Mouse (Mus musculus) embryonic facial prominence, embryonic 11.5 days (tissue): ENCODE results near the gene Arhgef1. TPM values are rescaled to one million over a fixed set of nuclear protein-coding genes. Genes with fewer than 3 reads are reported as not detected.

ENCODE experiments used
- ATAC-seq: fragments of 200-750 bp; cut with Nextera tagmentation; replicated peaks from 2 replicates; pipeline ENCODE4 v1.8.0; 2017; ENCODE audit warnings: low read depth; ENCODE audit not compliant: insufficient number of reproducible peaks, low FRiP score, low TSS enrichment
- DNase-seq: peaks from one replicate; pipeline ENCODE4 v3.0.0-alpha.2; 2015; ENCODE audit warnings: low spot score
- H3K27ac ChIP-seq: fragments of 300-500 bp; sonication (generic); replicated peaks from 2 replicates; pipeline ENCODE4 v1.5.1; 2014; ENCODE audit warnings: mild to moderate bottlenecking, low read depth, low read length, control low read depth
- H3K27me3 ChIP-seq: fragments of 300-500 bp; sonication (generic); 2 replicates; pipeline ENCODE4 v1.6.1; 2014; ENCODE audit warnings: mild to moderate bottlenecking, low read length, moderate library complexity, mixed read lengths; ENCODE audit not compliant: control insufficient read depth, insufficient read depth
- H3K36me3 ChIP-seq: fragments of 300-500 bp; sonication (generic); replicated peaks from 2 replicates; pipeline ENCODE4 v1.6.1; 2014; ENCODE audit warnings: low read depth, mild to moderate bottlenecking, low read length, moderate library complexity, mixed read lengths; ENCODE audit not compliant: control insufficient read depth, insufficient read depth
- H3K4me1 ChIP-seq: fragments of 300-500 bp; sonication (generic); 2 replicates; pipeline ENCODE4 v1.6.1; 2014; ENCODE audit warnings: low read length, mixed read lengths; ENCODE audit not compliant: control insufficient read depth, insufficient read depth
- H3K4me2 ChIP-seq: fragments of 300-500 bp; sonication (generic); 2 replicates; pipeline ENCODE4 v1.6.1; 2014; ENCODE audit warnings: low read depth, mild to moderate bottlenecking, control low read depth, low read length, moderate library complexity
- H3K4me3 ChIP-seq: fragments of 300-500 bp; sonication (generic); 2 replicates; pipeline ENCODE4 v1.5.1; 2014; ENCODE audit warnings: low read depth, low read length, control low read depth
- H3K9ac ChIP-seq: fragments of 300-500 bp; sonication (generic); replicated peaks from 2 replicates; pipeline ENCODE4 v1.6.1; 2014; ENCODE audit warnings: mild to moderate bottlenecking, control low read depth, low read length
- H3K9me3 ChIP-seq: fragments of 300-500 bp; sonication (generic); replicated peaks from 2 replicates; pipeline ENCODE4 v1.6.1; 2016; ENCODE audit warnings: mild to moderate bottlenecking, low read length, inconsistent platforms, mixed read lengths; ENCODE audit not compliant: control insufficient read depth
- WGBS: fragments of 180-500 bp; shearing (Covaris S2); extraction: QIAGEN DNeasy Blood & Tissue Kit; methylation state at CpG from one replicate; pipeline ENCODE4 v1.1.7; 2014; 5-methylcytosine and 5-hydroxymethylcytosine counted together
- polyA plus RNA-seq: library from polyadenylated mRNA; unstranded; fragments of >200 nt; fragmentation: Nextera tagmentation; extraction: Ambion mirVana; gene quantifications from 2 replicates; pipeline ENCODE4 v1.2.1, GENCODE M21; 2014

The Arhgef1 gene
- polyA plus RNA-seq, 1 experiment from 2014 or later, result 43.0 TPM

- ATAC-seq (no peak), DNase-seq (no peak)
- Histone ChIP-seq H3K4me3 (peak overlapping the region; percentile 30), H3K9ac (peak overlapping the region; percentile 47), H3K27ac (no peak overlapping the region), H3K4me1 (peaks cover 5% of the 10 kb centered on the region; the same call in 1 of the 2 replicates), H3K36me3 (no peaks in the 10 kb centered on the region), H3K27me3 (peaks cover 72% of the 10 kb centered on the region), H3K9me3 (no peaks in the 10 kb centered on the region), H3K4me2 (peak overlapping the region; percentile 63)
- 2% methylated on average over 26 of the region's 30 CpGs for WGBS
Measured at GRCm38 (mm10) chr7:24954450-24954849, 51.7 kb downstream of the Arhgef1 start.

- Histone ChIP-seq H3K9me3 (no peaks in the 10 kb centered on the region), H3K27me3 (peaks cover 64% of the 10 kb centered on the region), H3K36me3 (no peaks in the 10 kb centered on the region), H3K4me3 (peak overlapping the region; percentile 30), H3K27ac (no peak overlapping the region), H3K4me1 (peaks cover 5% of the 10 kb centered on the region; the same call in 1 of the 2 replicates), H3K4me2 (peak overlapping the region; percentile 63), H3K9ac (peak overlapping the region; percentile 32)
- DNase-seq, result no peak
- WGBS, result 2% methylated on average over 26 of the region's 33 CpGs
- ATAC-seq, result no peak
Measured at GRCm38 (mm10) chr7:24955226-24955625, 52.5 kb downstream of the Arhgef1 start.

GRCm38 (mm10) chr7:24964288-24964687 is 61.6 kb downstream of the Arhgef1 start:
- Histone ChIP-seq H3K27me3 (no peaks in the 10 kb centered on the region), H3K4me1 (no peaks in the 10 kb centered on the region; the same call in 1 of the 2 replicates), H3K4me2 (no peak overlapping the region), H3K9me3 (no peaks in the 10 kb centered on the region), H3K4me3 (no peak overlapping the region), H3K36me3 (no peaks in the 10 kb centered on the region), H3K9ac (no peak overlapping the region), H3K27ac (no peak overlapping the region)
- DNase-seq (no peak), ATAC-seq (no peak)
- 76% methylated on average over 2 of the region's 2 CpGs for WGBS

- WGBS, result 8% methylated on average over 5 of the region's 5 CpGs
- peak; percentile 88 for DNase-seq
- no peak for ATAC-seq
Measured at GRCm38 (mm10) chr7:24964897-24965535, 62.3 kb downstream of the Arhgef1 start.

GRCm38 (mm10) chr7:24967966-24968365 is 65.3 kb downstream of the Arhgef1 start:
- no peak for ATAC-seq

More at GRCm38 (mm10) chr7:24964897-24965535, 62.3 kb downstream of the Arhgef1 start:
- no peak overlapping the region for H3K4me3 ChIP-seq
- H3K4me2 ChIP-seq, result no peak overlapping the region
- no peak overlapping the region for H3K9ac ChIP-seq
- no peaks in the 10 kb centered on the region for H3K27me3 ChIP-seq
- H3K36me3 ChIP-seq, result no peaks in the 10 kb centered on the region
- H3K27ac ChIP-seq, result no peak overlapping the region
- H3K9me3 ChIP-seq, result no peaks in the 10 kb centered on the region
- no peaks in the 10 kb centered on the region; the same call in 1 of the 2 replicates for H3K4me1 ChIP-seq

GRCm38 (mm10) chr7:24968463-24968862 is 65.8 kb downstream of the Arhgef1 start:
- no peaks in the 10 kb centered on the region for H3K27me3 ChIP-seq
- no peak for ATAC-seq
- 75% methylated on average over 6 of the region's 6 CpGs for WGBS
- H3K9me3 ChIP-seq, result no peaks in the 10 kb centered on the region
- H3K27ac ChIP-seq, result no peak overlapping the region
- no peak overlapping the region for H3K9ac ChIP-seq
- H3K4me1 ChIP-seq, result no peaks in the 10 kb centered on the region; the same call in 1 of the 2 replicates
- no peak overlapping the region for H3K4me3 ChIP-seq
- DNase-seq, result no peak
- no peak overlapping the region for H3K4me2 ChIP-seq
- no peaks in the 10 kb centered on the region for H3K36me3 ChIP-seq

More at GRCm38 (mm10) chr7:24967966-24968365, 65.3 kb downstream of the Arhgef1 start:
- Histone ChIP-seq H3K4me2 (no peak overlapping the region), H3K4me1 (no peaks in the 10 kb centered on the region; the same call in 1 of the 2 replicates), H3K36me3 (no peaks in the 10 kb centered on the region), H3K4me3 (no peak overlapping the region), H3K9me3 (no peaks in the 10 kb centered on the region), H3K9ac (no peak overlapping the region), H3K27me3 (no peaks in the 10 kb centered on the region), H3K27ac (no peak overlapping the region)
- WGBS, result 84% methylated on average over 8 of the region's 8 CpGs
- no peak for DNase-seq

GRCm38 (mm10) chr7:24969805-24970204 is 67.1 kb downstream of the Arhgef1 start:
- WGBS, result 73% methylated on average over 12 of the region's 12 CpGs
- Histone ChIP-seq H3K9me3 (no peaks in the 10 kb centered on the region), H3K27me3 (no peaks in the 10 kb centered on the region), H3K27ac (no peak overlapping the region; the same call in 1 of the 2 replicates), H3K9ac (no peak overlapping the region), H3K36me3 (no peaks in the 10 kb centered on the region), H3K4me3 (no peak overlapping the region), H3K4me1 (no peaks in the 10 kb centered on the region; the same call in 1 of the 2 replicates), H3K4me2 (no peak overlapping the region)
- DNase-seq, result no peak
- ATAC-seq, result no peak

GRCm38 (mm10) chr7:24970341-24970740 is 67.6 kb downstream of the Arhgef1 start:
- H3K27ac ChIP-seq, result no peak overlapping the region
- H3K27me3 ChIP-seq, result no peaks in the 10 kb centered on the region
- H3K9me3 ChIP-seq, result no peaks in the 10 kb centered on the region
- H3K9ac ChIP-seq, result no peak overlapping the region
- no peaks in the 10 kb centered on the region for H3K36me3 ChIP-seq
- ATAC-seq (no peak), DNase-seq (no peak)
- H3K4me2 ChIP-seq, result no peak overlapping the region
- no peaks in the 10 kb centered on the region for H3K4me1 ChIP-seq
- no peak overlapping the region for H3K4me3 ChIP-seq
- 82% methylated on average over 3 of the region's 3 CpGs for WGBS
